Mouse (Mus musculus) frontal cortex, postnatal 10 days (tissue): ENCODE results near the gene Sv2c.

Source experiments
- DNase-seq, 2 experiments: peaks; one replicate each; pipeline ENCODE4 v3.0.0; 2022; ENCODE audit warnings: low spot score in 2 of 2, mixed read lengths in 1 of 2

The Sv2c gene

DNA sequence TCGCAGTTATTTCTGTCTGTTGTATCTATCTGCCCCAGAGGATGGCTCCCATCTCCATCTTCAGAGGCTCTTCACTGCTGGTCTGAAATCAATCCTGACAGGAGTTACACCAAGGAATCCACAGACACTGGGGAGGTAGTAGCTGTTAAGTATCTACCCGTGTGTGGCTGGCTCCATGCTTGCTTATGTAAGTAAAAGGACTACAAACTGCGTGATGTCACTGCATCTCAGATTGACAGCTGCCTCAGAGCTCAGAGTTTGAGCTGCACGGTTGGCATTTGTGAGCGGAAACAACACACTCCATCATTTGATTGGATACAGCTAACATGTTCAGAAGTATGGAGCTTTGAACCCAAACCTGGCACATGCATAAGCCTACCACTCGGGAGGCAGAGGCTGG lies 187.8 kb downstream of the Sv2c start:
- no peak for DNase-seq

DNA sequence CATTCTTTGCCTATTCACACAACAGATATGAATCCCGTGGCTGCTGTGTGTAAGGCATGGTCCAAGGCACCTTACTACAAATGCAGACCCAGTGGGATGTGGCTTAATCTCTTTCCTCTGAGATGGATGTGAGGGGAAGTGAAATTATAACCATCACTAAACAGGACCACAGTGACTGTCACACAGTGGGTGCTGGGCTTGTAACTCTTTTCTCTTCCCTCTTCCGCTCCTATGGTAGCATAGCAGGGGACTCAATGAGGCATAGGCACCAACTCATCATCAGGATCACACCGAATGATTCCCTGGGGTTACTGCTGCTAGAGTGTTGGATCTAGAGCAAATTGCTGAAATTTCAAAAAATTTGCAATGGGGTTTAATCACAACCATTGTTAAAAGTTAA lies 188.5 kb downstream of the Sv2c start:
- DNase-seq: no peak

DNA sequence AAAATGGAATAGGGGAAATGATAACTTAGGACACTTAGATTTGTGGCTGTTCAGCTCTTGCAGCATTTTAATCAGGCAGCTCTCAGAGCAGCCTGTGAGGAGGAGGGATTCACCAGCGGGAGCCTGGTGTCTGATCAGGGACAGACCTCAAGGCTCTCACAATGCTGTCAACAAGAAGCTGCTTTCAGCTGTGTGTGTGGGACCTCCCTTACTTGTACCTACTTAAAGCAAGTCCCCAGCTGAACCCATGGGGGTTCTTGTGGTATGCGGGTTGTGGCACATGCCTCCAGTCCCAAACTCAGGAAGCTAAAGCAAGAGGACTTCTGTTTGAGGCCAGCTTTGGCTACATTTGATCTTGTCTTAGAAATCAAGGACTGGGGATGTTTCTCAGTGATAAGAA lies 189.8 kb downstream of the Sv2c start:
- DNase-seq: peak in 1 of 2 experiments; percentile 60

DNA sequence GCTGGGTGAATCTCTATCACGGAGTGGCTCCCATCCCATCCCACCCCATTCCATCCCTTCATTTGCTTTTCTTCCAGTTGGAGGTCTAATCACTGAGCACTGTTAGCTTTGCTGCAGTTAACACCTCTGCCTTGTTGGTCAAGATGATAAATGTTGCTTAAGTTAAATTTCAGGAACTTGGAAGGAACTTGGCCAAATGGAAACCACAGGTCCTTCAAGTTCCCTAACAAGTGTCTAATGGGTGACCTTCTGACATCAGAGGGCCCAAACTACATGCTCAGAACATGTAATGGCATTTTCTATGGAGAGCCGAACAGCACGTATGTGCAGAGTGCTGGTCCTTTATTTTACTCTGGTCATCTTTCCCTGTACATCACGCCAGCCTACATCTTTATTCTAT lies 190.5 kb downstream of the Sv2c start:
- no peak for DNase-seq

DNA sequence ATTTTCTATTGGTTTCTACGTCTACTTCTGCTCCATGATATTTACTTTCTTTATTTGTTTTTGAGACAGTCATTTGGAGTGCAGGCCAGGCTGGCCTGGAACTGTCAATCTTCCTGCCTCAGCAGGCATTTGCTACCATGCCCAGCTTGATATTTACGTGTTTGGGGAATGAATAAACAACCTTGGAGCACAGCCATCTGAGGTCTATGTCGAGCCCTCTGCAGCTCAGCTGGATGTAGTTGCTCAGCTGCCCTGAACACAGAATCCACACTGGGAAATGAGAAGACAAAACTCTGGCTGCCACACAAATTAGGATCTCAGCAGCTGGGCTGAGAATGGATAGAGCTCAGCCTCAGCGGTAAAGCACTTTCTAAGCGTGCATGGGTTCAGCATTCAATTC lies 191.6 kb downstream of the Sv2c start:
- DNase-seq: no peak

DNA sequence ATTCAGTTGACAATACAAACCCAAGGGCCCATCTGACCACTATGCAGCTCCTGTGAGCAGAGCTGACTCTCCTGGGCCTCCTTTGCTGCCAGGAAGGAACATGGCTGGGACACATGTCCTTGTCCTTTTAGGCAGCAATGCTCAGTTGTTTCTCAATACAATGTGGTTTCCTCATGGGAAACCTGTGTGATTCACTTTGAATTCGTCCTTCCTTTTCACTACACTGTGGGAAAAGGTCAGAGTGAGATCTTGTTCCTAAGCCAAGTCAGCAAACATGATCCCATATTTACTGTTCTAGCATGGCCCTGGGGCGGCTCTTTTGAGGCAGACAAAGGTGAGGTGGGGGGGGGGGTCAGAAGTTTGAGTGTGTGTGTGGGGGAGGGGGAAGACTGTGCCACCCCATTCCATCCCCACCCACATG lies 208.2 kb downstream of the Sv2c start:
- no peak for DNase-seq

DNA sequence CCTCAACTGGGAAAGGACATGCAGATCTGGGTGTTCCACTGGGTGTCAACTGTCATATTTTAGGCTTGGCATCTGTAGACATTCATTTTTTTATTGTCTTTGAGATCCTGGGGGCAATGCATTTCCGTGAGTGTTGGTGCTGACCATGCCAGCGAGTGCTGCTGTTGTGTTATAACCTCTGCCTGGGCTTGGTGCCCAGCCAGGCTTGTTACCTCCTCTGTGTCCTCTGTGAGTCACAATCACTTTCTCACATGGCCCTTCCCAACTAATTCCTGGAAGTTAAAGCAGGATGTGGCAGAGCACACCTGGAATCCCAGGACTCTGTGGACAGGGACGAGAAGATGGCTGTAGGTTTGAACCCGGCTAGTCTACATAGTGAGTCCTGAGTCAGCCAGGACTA lies 209.8 kb downstream of the Sv2c start:
- DNase-seq: no peak

DNA sequence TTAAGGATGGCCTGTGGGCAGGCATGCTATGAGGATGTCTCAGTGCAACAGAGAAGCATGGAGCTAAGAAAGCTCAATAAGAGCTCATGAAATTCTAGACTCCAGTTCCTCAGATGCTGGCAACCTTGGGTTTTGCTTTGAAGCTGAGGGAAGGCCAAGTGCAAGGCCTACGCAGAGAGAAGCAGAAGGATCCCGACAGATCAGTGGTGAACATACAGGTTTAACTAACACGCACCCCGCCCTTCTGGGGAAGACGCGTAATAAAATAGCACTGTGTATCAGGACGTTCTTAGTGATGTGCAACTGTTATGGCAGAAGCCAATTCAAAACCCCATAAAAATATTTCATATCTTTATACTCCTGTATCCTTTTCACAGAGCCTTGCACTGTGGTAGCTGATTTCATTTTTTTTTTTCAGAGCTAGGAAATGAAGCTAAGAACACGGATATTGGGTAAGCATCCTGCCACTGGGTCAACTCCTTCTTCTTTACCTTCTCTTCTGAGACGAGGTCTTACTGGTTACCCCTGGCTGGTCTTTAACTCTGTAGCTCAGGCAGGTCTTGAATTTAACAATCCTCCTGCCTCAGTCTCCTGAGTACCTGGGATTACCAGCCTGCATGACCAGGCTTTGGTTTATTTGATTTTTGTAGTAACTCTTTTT lies 213.6 kb downstream of the Sv2c start:
- no peak for DNase-seq

DNA sequence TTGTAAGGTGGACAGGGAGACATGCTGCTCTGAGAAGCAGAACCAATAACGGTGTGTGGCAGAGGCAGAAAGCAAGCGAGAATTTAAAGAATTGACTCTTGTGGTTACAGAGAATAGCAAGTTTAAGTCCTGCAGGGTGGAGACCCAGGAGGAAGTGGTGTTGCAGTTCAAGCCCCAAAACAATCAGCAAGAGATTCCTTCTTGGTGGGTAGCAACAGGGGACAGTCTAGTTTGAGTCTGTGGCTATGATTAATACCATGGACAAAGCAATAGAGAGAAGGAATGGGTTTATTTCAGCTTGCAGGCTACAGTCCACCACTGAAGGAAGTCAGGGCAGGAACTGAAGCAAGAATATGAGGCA lies 219.4 kb downstream of the Sv2c start:
- DNase-seq: no peak

DNA sequence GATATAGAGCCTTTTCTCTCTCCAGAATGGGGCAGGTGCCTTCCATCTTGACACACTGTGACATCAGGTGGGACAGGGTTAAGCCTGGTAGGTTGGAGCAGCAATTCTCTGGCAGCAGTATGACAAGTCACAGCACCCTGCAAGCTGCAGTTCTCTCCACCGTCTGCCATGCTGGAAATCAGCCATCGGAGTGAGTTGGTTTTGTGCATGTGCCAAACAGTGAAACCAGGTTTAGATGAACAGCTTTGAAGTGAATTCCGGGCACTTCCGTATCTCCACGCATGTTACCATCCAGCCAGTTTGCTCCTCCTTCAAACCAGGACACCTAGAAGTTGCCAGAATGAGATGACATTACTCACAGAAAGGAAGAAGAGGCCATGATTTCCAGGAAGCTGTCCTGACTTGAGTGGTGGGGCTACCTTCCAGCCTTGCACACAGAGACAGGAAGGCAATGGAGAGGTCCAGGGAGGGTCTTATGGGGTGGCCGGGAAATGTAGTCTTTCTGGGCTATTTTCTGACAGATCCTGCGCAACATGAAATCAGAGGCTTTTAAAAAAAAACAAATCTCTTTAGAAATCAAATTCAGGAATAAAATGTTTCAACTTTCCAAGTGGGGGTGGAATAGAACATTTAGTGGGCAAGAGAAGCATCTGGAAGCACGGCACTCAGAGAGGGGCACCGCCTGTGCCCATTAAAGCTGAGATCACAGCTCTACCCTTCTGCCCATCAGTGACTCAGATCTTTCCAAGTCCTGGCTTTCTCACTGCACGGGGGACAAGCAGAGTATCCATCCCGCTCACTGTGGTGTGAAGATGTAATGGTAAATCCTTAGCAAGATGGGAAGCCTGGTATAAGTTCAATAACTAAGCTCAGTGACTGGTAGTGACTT lies 220.0 kb downstream of the Sv2c start:
- DNase-seq: peak; percentile 22 to 32

DNA sequence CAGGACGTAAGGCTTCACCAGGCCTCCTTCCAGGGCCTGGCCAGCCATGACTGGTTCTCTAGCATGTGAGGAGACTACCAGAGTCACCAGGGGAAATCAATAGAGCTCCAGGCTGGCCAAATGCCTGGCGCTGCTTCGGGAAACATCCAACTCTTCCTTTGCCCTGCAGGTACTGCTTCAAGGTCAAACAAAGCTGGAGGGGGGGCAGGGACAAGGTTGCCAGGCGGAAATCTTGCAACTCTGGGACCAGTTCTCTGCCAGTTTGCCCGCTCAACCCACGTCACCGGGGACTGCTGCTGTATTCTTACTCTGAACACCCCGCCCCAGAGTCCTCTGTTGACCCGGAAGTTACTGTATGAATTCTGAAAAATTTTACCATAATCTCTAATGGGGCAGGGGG lies 222.1 kb downstream of the Sv2c start:
- DNase-seq: no peak

DNA sequence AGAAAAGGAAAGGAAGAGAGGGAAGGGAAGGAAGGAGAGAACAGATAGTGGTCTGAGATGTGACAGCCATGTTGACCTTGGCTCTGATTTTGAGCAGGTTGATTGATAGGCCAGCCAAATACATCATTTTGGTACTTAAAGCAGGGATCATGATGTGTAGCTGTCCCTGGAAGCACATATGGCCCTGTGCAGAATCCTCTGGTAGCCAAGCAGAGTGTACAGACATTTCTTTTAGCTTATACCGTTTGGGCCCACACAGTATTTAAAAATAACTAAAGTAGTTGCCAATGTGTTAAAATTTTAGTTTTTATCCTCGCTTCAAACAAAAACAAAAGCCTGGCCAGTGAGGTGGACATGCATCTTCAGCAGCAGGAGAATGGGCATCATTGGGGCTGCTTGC lies 223.1 kb downstream of the Sv2c start:
- no peak for DNase-seq
